Mouse (Mus musculus): ENCODE data around the gene Zfp689.
"Not testable (repeated sequence)": the region's sequence is repeated elsewhere in the genome, so short reads cannot be mapped to it uniquely, and the experiment has no call there.

Zfp689 gene

DNA sequence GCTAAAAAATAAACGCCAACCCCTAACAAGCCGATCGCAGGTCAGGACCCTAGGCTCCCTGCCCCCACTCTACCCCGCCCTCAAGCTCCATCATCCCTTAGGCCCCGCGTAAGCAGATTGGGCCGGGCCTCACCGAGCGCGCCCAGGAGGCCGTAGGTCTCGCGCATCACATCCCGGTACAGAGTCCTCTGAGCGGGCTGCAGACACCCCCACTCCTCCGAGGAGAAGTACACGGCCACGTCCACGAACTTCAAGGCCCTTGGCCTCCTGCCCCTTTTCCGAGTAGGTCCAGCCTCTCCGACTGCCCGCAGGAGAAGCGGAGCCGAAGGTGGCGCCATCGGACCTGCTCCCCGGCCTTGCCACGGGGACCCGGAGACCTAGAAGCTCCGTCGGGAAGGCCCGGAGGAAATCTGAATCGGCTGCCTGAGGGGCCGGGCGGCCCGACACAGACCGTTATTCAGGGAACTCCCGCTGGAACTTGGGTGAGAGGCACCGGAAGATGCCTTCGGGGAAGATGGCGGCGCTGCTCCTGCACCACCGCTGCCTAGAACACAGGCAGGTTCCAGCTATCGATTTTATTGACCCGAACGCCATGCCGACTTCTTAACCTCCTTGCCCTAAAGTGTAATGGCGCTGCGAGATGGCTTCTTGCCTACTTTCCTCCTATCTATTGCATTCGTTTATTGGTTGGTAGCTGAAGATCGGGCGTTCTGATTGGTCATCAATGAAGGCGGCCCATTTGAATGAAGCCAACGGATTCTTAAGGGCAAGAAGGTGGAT is at the start of gene Zfp689:
Gene Zfp689, minus strand, starts transcription at position 638 of the 780 bp plus-strand sequence.
- peak; percentile 97 for DNase-seq (ENCODE audit: low read depth, low spot score)

DNA sequence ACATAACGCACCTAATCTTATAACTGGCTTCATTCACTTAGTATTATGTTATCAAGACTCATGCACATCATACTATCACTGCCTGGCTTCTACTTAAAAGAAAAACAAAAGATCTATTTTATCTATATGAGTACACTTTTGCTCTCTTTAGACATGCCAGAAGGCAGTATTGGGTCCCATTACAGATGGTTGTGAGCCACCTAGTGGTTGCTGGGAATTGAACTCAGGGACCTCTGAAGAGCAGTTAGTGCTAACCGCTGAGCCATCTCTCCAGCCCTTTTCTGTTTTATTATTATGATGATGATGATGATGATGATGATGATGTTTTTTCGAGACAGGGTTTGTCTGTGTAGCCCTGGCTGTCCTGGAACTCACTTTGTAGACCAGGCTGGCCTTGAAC is 49.4 kb upstream of the Zfp689 start:
- peak; percentile 61 for DNase-seq (ENCODE audit: low read depth, low spot score)

DNA sequence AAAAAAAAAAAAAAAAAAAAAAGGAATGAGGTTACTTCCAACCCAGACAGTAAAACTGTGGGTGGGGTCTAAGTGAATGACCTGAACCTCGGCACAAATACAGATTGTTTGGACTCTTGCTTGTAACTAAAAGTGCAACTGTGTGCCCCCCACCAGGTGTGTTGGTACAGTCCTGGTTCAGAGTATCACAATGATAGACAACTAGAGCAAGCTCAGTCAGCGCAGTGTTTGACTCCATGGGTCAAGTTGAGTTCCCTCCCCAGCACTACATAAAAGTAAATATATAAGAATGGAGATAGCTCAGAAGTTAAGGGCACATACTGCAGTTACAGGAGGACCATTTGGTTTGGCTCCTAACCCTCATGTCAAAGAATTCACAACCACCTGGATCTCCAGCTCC is 48.4 kb upstream of the Zfp689 start:
- no peak for DNase-seq (ENCODE audit: low read depth, low spot score)

DNA sequence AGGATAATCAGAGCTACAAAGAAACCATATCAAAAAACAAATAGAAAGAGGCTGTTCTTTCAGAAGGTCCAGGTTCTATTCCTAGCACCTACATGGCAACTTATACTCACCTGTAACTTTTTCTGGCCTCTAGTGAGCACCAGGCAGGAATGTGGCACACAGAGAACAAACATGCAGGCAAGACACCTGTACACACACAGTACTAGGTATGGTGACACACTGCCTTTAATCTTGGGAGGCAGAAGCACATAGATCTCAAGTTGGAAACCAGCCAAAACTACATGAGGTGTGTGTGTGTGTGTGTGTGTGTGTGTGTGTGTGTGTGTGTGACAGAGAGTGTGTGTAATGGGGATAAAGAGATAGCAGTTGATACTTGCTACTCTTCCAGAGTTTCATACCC is 45.7 kb upstream of the Zfp689 start:
- no peak for DNase-seq (ENCODE audit: low read depth, low spot score)

DNA sequence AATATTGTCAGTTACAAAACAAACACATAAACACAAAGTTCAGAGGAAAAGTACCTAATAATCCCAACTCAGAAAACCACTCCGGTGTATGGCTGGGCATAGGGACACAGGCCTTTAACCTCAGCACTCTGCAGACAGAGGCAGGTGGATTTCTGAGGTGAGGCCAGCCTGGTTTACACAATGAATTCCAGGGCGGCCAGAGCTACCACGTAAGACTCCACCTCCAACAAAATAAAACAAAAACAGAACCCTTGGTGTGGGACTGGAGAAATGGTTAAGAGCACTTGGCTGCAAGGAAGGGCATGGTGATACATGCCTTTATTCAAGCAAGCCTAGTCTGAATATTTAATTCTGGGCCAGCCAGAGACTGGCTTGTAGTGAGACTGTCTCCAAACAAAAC is 42.9 kb upstream of the Zfp689 start:
- no peak for DNase-seq (ENCODE audit: low read depth, low spot score)

DNA sequence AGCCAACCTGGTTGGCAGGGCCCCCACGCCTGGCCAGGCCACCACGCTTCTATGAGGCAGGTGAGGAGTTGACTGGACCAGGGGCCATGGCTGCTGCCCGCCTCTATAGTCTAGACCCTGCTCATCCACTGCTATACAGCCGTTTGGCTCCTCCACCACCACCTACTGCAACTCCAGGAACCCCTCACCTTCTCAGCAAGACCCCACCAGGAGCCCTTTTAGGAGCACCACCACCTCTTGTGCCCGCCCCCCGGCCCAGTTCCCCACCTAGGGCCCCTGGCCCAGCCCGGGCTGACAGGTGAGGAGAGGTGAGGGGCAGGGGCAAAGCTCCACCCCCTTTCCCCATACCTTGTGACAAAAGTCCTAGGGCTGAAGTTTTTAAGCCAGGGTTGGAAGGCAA is 41.0 kb upstream of the Zfp689 start:
- no peak for DNase-seq (ENCODE audit: low read depth, low spot score)

DNA sequence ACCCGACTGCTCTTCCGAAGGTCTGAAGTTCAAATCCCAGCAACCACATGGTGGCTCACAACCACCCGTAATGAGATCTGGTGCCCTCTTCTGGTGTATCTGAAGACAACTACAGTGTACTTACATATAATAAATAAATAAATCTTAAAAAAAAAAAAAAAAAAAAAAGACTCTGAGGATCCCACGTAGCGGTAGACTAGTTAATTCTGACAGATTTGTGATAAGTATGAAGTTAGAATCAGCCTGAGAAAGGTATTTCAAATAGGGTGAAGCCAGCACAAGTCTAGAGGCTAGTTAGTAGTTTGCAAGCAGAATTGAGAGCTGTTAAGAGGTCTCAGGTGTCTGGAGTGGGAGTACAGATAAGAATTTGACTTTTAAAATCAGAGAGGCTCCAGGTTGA is 39.4 kb upstream of the Zfp689 start:
- not testable (repeated sequence) for DNase-seq (ENCODE audit: low read depth, low spot score)

DNA sequence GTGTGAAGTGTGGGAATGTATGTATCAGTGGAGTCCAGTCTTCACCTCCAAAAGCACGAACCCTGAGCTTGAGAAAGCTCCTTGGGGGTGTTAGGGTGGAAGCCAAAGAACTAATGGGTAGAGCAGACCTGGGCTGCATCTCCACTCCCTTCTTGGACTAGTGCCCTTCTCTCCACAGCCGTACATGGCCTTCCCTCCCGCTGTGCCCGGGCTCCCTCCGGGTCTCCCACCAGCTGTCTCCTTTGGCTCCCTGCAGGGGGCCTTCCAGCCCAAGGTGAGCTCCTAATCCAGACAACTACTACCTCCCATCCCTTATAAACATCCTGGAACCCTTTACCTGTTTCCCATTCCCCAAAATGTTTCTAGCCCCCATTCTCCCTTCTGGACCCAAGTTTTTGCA is 36.5 kb upstream of the Zfp689 start:
- no peak for DNase-seq (ENCODE audit: low read depth, low spot score)

DNA sequence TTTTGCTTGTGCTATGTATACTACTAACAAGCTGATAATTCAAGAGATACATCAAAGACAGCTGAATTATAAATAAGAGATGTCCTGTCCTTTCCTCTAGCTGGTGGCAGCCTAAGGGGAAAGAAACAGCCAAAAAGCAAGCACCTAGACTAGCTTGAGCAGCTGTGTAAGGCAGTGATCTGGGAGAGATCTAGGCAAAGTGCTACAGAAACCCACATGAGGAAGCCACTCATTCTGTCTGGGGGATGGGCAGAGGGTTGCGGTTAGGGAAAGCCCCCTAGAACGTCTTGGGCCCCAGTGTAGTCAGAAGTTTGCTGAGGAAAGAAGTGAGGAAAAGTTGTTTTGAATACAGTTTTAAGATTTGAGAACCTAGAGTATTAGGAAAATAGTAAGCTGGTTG is 31.4 kb upstream of the Zfp689 start:
- DNase-seq (ENCODE audit: low read depth, low spot score): no peak

DNA sequence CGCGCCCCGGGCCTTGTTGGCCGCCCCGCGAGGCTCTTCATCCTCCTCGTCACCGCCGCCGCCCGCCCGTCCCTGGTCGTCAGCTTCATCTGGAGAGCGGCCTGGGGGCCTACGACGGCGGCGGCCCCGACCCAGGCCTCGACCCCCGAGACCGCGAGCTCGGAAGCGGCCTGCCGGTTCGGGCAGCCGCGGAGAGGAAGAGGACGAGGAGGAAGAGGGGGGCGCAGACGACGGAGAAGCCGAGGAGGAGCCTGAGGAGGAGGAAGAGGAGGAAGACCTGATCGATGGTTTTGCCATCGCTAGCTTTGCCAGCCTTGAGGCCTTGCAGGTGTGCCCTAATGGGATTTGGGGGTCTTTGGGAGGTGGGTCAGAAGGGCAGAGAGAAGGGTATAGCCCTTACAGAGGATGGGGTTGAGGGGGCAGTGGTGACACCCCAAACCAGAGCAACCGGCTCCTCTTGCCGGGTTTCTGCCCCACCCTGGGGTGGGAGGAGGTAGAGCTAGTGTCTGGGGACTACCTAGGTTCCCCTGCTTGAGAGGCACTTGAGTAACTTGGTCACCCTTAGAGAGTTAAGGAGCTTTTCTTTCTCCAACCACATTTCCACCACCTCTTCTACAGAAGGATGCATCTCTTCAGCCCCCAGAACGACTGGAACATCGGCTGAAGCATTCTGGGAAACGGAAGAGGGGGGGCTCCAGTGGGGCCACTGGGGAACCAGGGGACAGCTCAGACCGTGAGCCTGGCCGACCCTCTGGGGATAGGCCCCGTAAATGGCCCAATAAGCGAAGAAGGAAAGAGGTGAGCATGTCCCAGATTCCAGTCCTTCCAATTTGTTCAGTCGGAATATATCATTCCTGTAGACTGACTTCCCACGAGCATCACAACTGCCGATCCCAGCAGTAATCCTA is 30.6 kb upstream of the Zfp689 start:
- DNase-seq (ENCODE audit: low read depth, low spot score): no peak

DNA sequence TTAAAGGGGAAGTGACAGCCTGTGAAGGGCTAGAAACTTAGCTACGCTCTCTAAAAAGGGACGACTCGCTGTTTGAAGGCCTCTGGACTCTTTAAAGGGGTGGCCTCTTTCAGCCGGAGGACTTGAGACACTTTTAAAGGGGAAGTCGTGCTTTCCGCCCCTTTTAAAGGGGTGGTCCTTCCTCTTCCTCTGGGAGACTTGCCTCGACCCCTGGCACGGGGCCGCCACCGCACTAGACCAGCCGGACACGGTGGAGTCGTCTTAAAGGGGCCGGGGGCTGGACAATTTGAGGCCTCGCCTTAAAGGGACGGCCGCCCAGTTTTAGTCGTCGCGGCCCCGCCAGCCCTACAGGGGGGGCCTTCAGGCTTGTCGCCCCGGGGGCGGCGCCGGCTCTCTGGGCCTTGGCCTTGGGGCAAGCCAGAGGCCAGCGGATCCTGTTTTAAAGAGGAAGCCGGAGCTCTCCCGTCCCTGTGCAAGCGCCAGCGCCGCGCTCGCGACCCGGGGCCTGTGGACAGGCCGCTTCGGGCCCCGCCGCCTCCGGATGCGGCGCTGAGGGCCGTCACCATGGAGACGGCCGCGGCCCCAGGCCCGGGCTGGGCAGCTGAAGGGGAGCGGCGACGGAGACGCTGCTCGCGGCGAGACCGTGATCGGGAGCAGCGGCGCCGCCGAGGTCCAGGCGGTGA is 29.8 kb upstream of the Zfp689 start, which contains the start of gene Fbrs:
Gene Fbrs, plus strand, starts transcription at position 565 of the 683 bp plus-strand sequence.
- DNase-seq (ENCODE audit: low read depth, low spot score): peak; percentile 92

DNA sequence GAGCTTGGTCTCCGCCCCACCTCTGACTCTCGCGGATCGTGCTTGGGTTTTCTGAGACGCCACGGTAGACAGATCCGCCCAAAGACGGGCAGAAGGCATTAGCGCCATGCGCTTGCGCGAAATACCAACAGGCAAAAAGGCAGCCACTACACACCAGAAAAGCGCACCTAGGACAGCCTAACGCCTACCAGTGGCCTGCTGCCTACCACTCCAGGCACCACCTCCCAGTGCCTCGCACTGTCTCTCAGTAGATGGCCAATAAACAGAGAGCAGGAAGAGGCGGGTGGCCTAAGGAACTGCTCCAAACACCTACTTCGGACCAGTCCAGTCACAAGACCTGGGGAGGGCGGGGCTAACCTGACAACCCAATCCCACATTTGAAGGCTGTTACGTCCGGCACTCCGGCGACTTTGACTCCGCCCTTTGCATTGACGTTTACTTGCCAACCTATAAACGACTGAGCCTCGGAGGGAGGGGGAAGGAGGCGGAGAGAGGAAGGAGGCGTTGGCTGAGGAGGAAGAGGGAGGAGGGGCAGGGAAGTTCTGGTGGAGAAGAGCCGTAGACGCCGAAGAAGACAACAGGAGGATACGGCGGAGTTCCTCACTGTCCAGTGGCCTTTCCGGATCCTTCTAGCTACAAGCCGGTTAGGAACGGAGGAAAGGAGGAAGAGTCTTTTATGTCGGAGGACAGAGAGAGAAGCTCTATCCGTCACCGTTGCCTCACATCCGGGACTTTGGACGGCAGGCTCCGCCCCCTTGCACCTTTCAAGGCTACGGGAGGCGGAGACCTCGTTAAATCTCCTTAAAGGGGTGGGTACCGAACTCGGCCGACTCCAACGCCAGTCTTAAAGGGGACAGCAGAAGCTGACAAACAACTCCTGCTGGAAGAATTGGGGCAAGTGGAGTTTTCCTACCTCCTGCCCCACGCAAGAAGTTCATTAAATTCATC is 29.0 kb upstream of the Zfp689 start:
- DNase-seq (ENCODE audit: low read depth, low spot score): peak; percentile 100

DNA sequence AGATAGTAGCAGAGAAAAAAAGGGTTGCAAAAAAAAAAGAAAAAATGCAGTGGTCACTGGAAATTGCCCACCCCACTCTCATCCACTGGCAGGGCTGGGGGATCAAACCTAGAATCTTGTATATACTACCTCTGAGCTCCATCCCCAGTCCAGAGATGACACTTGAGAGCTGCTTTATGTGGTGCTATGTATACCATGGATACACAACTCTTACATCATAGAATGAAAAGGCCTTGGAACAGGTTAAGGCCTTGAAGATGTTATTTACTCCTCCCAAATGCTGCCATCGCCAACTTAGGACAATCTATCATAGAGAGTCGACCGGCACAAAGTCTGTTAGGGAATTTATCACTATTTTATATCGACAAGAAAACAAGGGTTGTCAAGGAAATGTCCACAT is 27.9 kb upstream of the Zfp689 start:
- DNase-seq (ENCODE audit: low read depth, low spot score): no peak

DNA sequence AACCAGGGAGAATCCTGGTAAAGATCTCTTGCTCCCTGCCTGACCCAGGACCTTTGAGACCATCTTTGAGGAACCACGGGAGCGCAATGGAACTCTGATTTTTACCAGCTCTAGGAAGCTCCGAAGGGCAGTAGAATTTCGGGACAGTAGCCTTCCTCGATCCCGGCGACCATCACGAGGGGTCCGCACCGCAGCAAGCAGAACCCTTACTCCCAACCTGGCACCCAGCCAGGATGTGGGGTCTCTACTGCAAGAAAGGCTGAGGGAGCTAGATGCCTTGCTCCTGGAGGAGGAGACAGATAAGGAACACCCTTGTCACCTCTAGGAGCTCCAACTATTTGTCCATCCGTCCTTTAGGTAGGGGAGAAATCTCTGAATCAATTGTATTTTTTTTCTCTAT is 27.4 kb upstream of the Zfp689 start:
- no peak for DNase-seq (ENCODE audit: low read depth, low spot score)

DNA sequence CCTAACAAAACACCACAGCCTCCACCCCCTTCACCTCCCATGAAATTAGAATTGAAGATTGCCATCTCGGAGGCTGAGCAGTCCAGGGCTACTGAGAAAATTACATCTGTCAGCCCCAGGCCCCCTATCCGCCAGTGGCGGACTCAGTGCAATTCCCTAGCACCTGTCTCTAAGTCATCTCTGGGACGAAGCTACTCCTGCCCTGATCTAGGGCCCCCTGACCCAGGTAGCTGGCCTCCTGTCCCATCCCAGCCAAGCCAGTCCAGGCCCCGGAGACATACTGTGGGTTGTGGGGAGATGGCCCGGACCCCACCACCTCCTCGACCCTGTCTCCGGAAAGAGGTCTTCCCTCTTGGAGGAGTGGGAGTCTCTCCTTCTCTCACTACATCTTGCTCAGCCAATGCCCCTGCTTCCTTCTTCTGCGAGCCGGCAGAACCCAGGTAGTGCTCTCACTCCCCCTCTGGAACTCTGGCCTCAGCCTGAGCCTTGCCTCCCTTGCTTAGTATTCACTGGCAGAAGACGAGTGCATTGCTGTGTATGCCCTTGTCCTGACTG is 26.3 kb upstream of the Zfp689 start:
- DNase-seq (ENCODE audit: low read depth, low spot score): no peak

DNA sequence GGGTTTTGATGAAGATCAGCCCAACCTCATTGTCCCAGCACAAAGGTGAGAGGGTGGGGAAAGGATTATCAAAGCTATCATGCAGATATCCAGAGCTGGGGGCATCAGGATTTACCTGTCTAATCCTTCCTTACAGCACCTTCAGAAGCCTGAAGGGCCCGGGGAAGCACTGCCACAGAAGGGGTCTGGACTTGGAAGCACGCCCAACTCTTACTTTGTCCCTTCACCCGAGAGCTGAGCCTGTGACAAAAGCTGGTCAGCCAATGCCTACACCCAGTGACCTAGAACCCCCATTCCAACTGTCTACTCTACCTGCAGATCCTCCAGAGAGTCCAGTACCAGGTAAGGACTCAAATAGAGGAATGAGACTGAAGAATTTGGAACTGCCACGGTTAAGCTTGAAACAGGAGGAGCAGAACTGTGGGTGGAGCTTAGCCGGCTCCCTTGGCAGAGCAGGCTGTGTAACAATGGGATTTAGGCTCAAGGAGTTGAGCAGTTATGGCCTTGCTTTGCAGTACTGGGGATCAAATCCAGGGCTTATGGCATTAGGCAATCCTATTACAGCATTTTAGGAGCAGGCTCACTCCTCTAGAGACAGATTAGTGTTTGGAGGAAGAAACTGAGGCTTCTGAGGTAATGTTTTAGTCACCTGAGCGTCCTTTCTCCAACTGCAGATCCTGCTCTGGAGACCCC is 25.6 kb upstream of the Zfp689 start:
- no peak for DNase-seq (ENCODE audit: low read depth, low spot score)

DNA sequence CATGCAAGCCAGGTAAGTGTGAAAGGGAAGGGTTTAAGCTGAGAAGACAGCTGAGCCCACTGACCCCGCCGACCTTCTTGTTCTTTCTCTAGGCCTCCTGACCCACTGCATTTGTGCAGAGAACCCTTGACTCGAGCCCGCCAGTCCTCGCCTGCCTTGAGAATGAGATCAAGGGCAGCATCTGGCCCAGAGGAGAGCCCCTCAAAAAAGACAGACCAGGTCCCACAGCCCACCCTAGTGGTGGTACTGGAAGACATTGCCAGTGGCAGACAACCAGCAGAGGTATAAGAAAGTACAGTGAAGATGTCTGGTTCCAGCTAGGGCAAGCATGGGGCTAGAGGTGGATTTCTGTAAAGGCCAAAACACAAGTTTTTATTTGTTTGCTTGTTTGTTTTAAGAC is 24.7 kb upstream of the Zfp689 start:
- peak; percentile 55 for DNase-seq (ENCODE audit: low read depth, low spot score)

DNA sequence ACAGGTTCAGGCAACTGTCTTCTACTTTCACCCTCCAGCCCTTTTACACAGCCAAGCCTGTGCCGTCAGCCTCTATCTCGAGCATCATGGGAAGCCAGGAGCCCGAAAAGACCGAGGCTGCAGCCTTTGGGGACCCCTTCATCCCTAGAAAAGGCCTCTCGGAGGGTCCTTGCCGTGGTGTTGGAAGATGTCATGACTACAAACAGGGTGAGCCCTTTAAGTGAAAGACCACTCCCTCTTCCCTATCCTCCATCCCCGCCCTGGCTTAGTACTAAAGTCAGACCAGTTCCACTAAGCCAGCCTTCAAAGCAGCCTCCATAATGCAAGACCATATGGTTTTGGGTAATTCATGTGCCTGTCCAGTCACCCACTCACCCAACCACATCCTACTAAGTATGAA is 23.1 kb upstream of the Zfp689 start:
- DNase-seq (ENCODE audit: low read depth, low spot score): peak; percentile 25

DNA sequence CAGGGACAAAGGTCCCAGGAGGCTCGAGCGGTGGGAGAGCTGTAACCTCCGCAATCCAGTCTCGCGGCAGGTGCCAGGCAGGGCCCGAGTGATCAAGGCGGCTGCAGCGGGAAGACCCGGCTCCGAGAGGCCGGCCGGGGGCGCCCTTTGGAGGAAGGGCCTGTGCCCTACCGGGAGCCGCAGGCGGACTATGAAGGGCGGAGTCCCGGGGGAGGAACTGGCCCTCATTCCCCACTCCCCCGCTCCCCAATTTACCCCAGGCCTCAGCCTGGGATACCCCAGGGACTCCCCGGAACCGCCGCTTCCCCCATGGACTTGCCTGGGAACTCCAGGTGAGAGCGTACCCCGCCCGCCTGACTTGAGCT is 22.7 kb upstream of the Zfp689 start:
- DNase-seq (ENCODE audit: low read depth, low spot score): no peak

All from ZHBTc4 (cell line).